Mouse (Mus musculus) ES-Bruce4 (cell line): Measurements from ENCODE around the gene Nlrc3. TPM values are rescaled to one million over a fixed set of nuclear protein-coding genes. Genes with fewer than 3 reads are reported as not detected.

Experiments
- H3K27ac ChIP-seq: 2 replicates; pipeline ENCODE4 v1.5.1; 2012; ENCODE audit warnings: low read length, inconsistent platforms; ENCODE audit not compliant: insufficient read depth
- H3K27me3 ChIP-seq: 2 replicates; pipeline ENCODE4 v1.6.1; 2012; ENCODE audit warnings: mild to moderate bottlenecking, low read length, inconsistent platforms; ENCODE audit not compliant: control insufficient read depth, poor library complexity, insufficient read depth, severe bottlenecking
- H3K36me3 ChIP-seq: 2 replicates; pipeline ENCODE4 v1.6.1; 2012; ENCODE audit warnings: inconsistent platforms, mild to moderate bottlenecking, low read length, moderate library complexity; ENCODE audit not compliant: control insufficient read depth, poor library complexity, insufficient read depth, severe bottlenecking
- H3K4me1 ChIP-seq: one replicate; pipeline ENCODE4 v1.8.1; 2011; ENCODE audit warnings: low read length; ENCODE audit not compliant: control insufficient read depth, insufficient read depth
- H3K4me3 ChIP-seq: 2 replicates; pipeline ENCODE4 v1.5.1; 2011; ENCODE audit warnings: low read depth, mild to moderate bottlenecking, low read length
- H3K9ac ChIP-seq: 2 replicates; pipeline ENCODE4 v1.6.1; 2012; ENCODE audit warnings: low read depth, mild to moderate bottlenecking, inconsistent platforms; ENCODE audit not compliant: poor library complexity, severe bottlenecking
- H3K9me3 ChIP-seq: replicated peaks from 2 replicates; pipeline ENCODE4 v1.6.1; 2012; ENCODE audit warnings: mild to moderate bottlenecking, low read length, inconsistent platforms; ENCODE audit not compliant: control insufficient read depth, poor library complexity, insufficient read depth, severe bottlenecking
- CTCF ChIP-seq: IDR thresholded peaks from one replicate; pipeline ENCODE4 v1.8.1; 2011; ENCODE audit warnings: low read depth, low read length
- EP300 ChIP-seq: IDR thresholded peaks from 2 replicates; pipeline ENCODE4 v1.6.1; 2011; ENCODE audit warnings: low read depth, low read length; ENCODE audit not compliant: insufficient read depth
- POLR2A ChIP-seq: IDR thresholded peaks from one replicate; pipeline ENCODE4 v1.8.1; 2011; ENCODE audit warnings: low read length; ENCODE audit not compliant: insufficient read depth
- polyA plus RNA-seq: library from polyadenylated mRNA; stranded (reverse); fragments of >200 nt; gene quantifications from 2 replicates; pipeline ENCODE4 v1.2.4, GENCODE M21; 2011; ENCODE audit warnings: low read depth; ENCODE audit not compliant: missing spikeins, insufficient read depth, insufficient read length

The Nlrc3 gene
- polyA plus RNA-seq, 1 experiment, result 0.49 TPM

DNA sequence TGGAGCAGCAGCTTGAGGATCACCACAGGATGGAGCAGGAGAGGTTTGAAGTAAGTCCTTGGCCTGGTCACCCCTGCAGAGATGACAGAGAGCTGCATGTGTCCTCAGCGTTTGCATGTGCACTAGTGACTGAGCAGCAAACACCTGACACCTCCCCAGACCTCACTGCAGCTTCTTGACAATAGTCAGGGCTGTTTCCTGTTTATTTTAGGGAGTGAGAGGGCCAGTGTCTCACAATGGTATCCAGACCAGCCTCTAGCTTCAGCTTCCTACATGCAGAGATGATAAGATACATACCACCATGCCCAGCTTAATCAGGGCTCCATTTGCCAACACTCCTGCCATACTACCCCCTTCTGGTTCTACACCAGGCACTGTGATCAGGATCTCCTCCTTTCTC is 47.9 kb downstream of the Nlrc3 start:
- Histone ChIP-seq H3K9me3 (no peaks in the 10 kb centered on the region), H3K4me1 (peaks cover 2% of the 10 kb centered on the region), H3K27ac (no peak overlapping the region), H3K4me3 (no peak overlapping the region), H3K36me3 (no peaks in the 10 kb centered on the region), H3K27me3 (no peaks in the 10 kb centered on the region), H3K9ac (no peak overlapping the region)
- TF ChIP-seq EP300, result no peak
- TF ChIP-seq CTCF, result no peak
- TF ChIP-seq POLR2A, result no peak

GRCm38 (mm10) chr16:3923966-3924365 is 52.5 kb downstream of the Nlrc3 start:
- no peaks in the 10 kb centered on the region for H3K36me3 ChIP-seq
- H3K27ac ChIP-seq, result no peak overlapping the region
- no peaks in the 10 kb centered on the region for H3K9me3 ChIP-seq

DNA sequence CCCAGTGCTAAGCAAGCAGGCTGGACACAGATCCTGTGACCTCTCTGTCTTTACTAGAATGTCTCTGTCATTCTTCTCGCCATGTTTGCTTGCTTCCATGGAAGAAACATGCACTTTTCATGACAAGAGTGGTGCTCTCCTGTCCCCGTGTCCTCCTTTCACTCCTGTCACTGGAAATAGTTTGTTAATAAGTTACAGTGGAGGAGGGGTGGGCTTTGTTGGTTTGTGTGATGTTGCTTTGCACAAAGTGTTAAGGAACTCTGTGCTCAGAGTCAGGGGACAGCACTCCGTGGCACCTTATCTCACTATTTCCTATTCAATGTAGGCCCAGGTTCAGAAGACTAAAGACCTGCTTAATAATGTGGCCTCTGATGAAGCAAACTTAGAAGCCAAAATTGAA is 52.9 kb downstream of the Nlrc3 start:
- Histone ChIP-seq H3K9ac (no peak overlapping the region), H3K27me3 (no peaks in the 10 kb centered on the region), H3K27ac (no peak overlapping the region), H3K4me3 (no peak overlapping the region), H3K4me1 (no peaks in the 10 kb centered on the region), H3K9me3 (no peaks in the 10 kb centered on the region), H3K36me3 (no peaks in the 10 kb centered on the region)
- TF ChIP-seq POLR2A (no peak), EP300 (no peak), CTCF (no peak)

More at GRCm38 (mm10) chr16:3923966-3924365, 52.5 kb downstream of the Nlrc3 start:
- Histone ChIP-seq H3K4me3 (no peak overlapping the region), H3K4me1 (no peaks in the 10 kb centered on the region), H3K9ac (no peak overlapping the region), H3K27me3 (no peaks in the 10 kb centered on the region)
- TF ChIP-seq EP300 (no peak), POLR2A (no peak), CTCF (no peak)

DNA sequence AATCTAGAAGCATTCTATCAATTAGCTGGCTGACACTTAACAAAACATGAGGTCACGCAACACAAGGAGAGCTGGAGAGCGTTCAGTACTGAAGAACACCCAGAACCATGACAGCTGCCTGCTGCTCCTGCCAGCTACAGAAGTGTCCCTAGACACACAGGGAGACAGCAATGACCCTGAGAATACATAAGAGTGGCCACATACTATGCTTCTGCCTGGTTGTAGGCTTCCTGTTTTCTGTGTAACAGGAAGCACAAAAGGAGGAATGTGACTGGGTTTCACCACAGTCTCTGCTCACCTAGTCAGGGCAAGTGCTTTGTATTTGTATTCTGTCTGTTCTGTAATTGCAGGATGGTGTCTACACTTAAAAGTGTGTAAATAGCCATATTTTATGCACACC is 55.7 kb downstream of the Nlrc3 start:
- Histone ChIP-seq H3K27ac (no peak overlapping the region), H3K4me3 (no peak overlapping the region), H3K9me3 (no peaks in the 10 kb centered on the region), H3K36me3 (no peaks in the 10 kb centered on the region), H3K27me3 (no peaks in the 10 kb centered on the region), H3K4me1 (no peaks in the 10 kb centered on the region), H3K9ac (no peak overlapping the region)
- TF ChIP-seq CTCF, result no peak
- TF ChIP-seq EP300, result no peak
- no peak for TF ChIP-seq POLR2A

DNA sequence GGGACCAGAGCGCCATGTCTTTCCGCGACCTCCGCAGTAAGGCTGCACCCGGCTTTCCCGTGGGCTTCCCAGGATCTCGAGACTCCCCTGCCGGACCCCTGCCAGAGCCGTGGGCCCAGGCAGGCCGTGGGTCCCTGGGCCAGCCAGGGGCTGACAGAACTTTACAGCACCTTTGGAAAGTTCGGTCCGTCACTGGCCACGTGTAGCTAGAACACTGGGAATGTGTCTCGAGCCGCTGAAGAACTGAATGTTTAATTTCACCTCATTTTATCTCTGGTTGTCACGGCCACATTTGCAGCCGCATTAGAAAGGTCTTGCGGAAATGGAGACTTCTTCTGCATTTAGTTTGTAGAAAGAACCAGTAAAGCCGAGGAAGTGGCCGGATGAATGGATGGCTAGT is 67.3 kb downstream of the Nlrc3 start:
- H3K27me3 ChIP-seq, result no peaks in the 10 kb centered on the region
- peak overlapping the region; percentile 56 for H3K4me3 ChIP-seq
- H3K36me3 ChIP-seq, result 0 out of 2 replicates have a peak, but pooled peaks cover 4% of the 10 kb centered on the region
- H3K9me3 ChIP-seq, result no peaks in the 10 kb centered on the region
- no peaks in the 10 kb centered on the region for H3K4me1 ChIP-seq
- H3K27ac ChIP-seq, result no peak overlapping the region
- H3K9ac ChIP-seq, result peak overlapping the region; percentile 41
- no peak for TF ChIP-seq EP300
- no peak for TF ChIP-seq POLR2A
- no peak for TF ChIP-seq CTCF

GRCm38 (mm10) chr16:3908537-3909111 is 67.8 kb downstream of the Nlrc3 start, which contains the start of the genes 1700037C18Rik and Cluap1:
1700037C18Rik (minus strand) TSS chr16:3908689.
Cluap1 (plus strand) TSS chr16:3908801.
- peak; percentile 12 for TF ChIP-seq POLR2A
- 0 out of 2 replicates have a peak, but pooled peaks have one; percentile 12 for TF ChIP-seq EP300
- TF ChIP-seq CTCF, result peak; percentile 85
- peak within 1 kb of the TSS; percentile 76 for H3K4me3 ChIP-seq

More at GRCm38 (mm10) chr16:3908537-3909111, 67.8 kb downstream of the Nlrc3 start, which contains the start of the genes 1700037C18Rik and Cluap1:
- Histone ChIP-seq H3K9me3 (no peaks in the 10 kb centered on the region), H3K9ac (peak within 1 kb of the TSS; percentile 41), H3K27me3 (no peaks in the 10 kb centered on the region), H3K36me3 (0 out of 2 replicates have a peak, but pooled peaks cover 4% of the 10 kb centered on the region), H3K4me1 (no peaks in the 10 kb centered on the region), H3K27ac (no peak within 1 kb of the TSS)
